In the genomic region with DNA sequence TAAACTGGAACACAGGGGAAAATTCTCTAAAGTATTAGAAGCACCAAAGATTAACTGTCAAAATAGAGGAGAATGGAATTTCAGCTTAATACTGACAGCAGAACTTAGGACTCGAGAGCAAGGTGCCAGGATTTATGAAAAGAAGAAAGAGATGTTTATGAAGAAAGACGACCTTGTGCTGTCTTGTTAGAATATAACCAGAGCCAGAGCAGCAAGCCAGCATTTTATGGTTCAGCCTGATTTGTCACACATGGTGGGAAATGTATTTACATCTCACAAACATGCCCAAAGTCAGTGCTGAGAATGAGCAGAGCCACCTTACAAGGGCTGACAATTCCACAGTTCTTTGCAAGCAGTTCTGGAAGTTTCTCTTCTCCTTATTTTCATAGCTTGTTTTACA, we compare ENCODE assay signal across 20 mouse cellular contexts.
DNase-seq lines count a peak whose midpoint lies in the region; ATAC-seq lines count a peak whose summit lies in the region.
"Had no signal": no experiment of that assay in that cellular context is flagged by ENCODE, and none has a peak within 500 bp of the region (broad histone marks: within the 10 kb centered on the region; RNA-seq: fewer than 3 reads in every experiment).

No protein-coding gene starts in this region.

- no peak overlapping the region for H3K27ac ChIP-seq in intestine, embryonic 14.5 days (ENCODE audit: low read depth)
- H3K27ac ChIP-seq in intestine, embryonic 15.5 days: no peak overlapping the region
- no peak overlapping the region for H3K27ac ChIP-seq in lung, embryonic 16.5 days (ENCODE audit: low read length)
- no peak overlapping the region for H3K27ac ChIP-seq in embryonic facial prominence, embryonic 14.5 days (replicated peaks; ENCODE audit: low read depth, low read length)
- H3K27ac ChIP-seq: heart, embryonic 13.5 days; hindbrain, embryonic 15.5 days had no signal

- no peak overlapping the region for H3K4me2 ChIP-seq in intestine, embryonic 14.5 days (ENCODE audit: low read length)
- H3K4me2 ChIP-seq in intestine, embryonic 15.5 days (replicated peaks): no peak overlapping the region
- H3K4me2 ChIP-seq in lung, embryonic 16.5 days (ENCODE audit: low read depth, low read length): no peak overlapping the region
- no peak overlapping the region for H3K4me2 ChIP-seq in embryonic facial prominence, embryonic 14.5 days (ENCODE audit: low read depth, low read length)
- H3K4me2 ChIP-seq: heart, embryonic 13.5 days; hindbrain, embryonic 15.5 days had no signal

- 25% methylated on average over 2 of the region's 2 CpGs for WGBS in intestine, embryonic 14.5 days
- WGBS in intestine, embryonic 15.5 days: 24% methylated on average over 2 of the region's 2 CpGs
- 28% methylated on average over 2 of the region's 2 CpGs for WGBS in lung, embryonic 16.5 days
- 15% methylated on average over 2 of the region's 2 CpGs for WGBS in embryonic facial prominence, embryonic 14.5 days

- ATAC-seq in intestine, embryonic 14.5 days (replicated peaks; ENCODE audit: low FRiP score, low TSS enrichment, low read depth): no peak
- no peak for ATAC-seq in intestine, embryonic 15.5 days
- ATAC-seq in lung, embryonic 16.5 days (ENCODE audit: low read depth): peak; percentile 28; the same call in 1 of the 2 replicates
- no peak for ATAC-seq in embryonic facial prominence, embryonic 14.5 days (ENCODE audit: low read depth)
- ATAC-seq: CD4-positive, CD25-positive, alpha-beta regulatory T cell, adult 4 months; forebrain, embryonic 16.5 days had no signal

- peak; percentile 4 for DNase-seq in embryo, embryonic 11 days
- no peak for DNase-seq in embryo, embryonic 10.5 days (ENCODE audit: low spot score)
- peak; percentile 53 for DNase-seq in intestine, embryonic 14.5 days (ENCODE audit: low spot score)
- DNase-seq in lung, postnatal 10 days: no peak
- peak; percentile 69 for DNase-seq in embryonic facial prominence, embryonic 14.5 days (ENCODE audit: low spot score)
- DNase-seq: adrenal gland, adult 8-10 months; adrenal gland, postnatal 36 days; B cell, adult 2 months; cerebellum, adult 2 months; cerebellum, postnatal 10 days; gastrocnemius, postnatal 36 days; heart, adult 11 months; heart, postnatal 36 days had no signal

- no peaks in the 10 kb centered on the region for H3K9me3 ChIP-seq in intestine, embryonic 14.5 days (ENCODE audit: control insufficient read depth, low read length)
- no peaks in the 10 kb centered on the region for H3K9me3 ChIP-seq in intestine, embryonic 15.5 days
- H3K9me3 ChIP-seq in lung, embryonic 16.5 days (ENCODE audit: control insufficient read depth, low read length): no peaks in the 10 kb centered on the region
- no peaks in the 10 kb centered on the region for H3K9me3 ChIP-seq in embryonic facial prominence, embryonic 14.5 days (ENCODE audit: control insufficient read depth, low read length)
- H3K9me3 ChIP-seq: heart, embryonic 13.5 days; hindbrain, embryonic 15.5 days had no signal

- no peak overlapping the region for H3K4me3 ChIP-seq in intestine, embryonic 14.5 days (ENCODE audit: low read depth, low read length)
- H3K4me3 ChIP-seq in intestine, embryonic 15.5 days (replicated peaks): no peak overlapping the region
- H3K4me3 ChIP-seq in lung, embryonic 16.5 days (ENCODE audit: low read length): no peak overlapping the region
- no peak overlapping the region for H3K4me3 ChIP-seq in embryonic facial prominence, embryonic 14.5 days (ENCODE audit: low read depth, low read length)
- H3K4me3 ChIP-seq: heart, embryonic 13.5 days; hindbrain, embryonic 15.5 days had no signal

- H3K9ac ChIP-seq in intestine, embryonic 14.5 days (ENCODE audit: low read length): no peak overlapping the region
- no peak overlapping the region for H3K9ac ChIP-seq in intestine, embryonic 15.5 days
- H3K9ac ChIP-seq in lung, embryonic 16.5 days (ENCODE audit: low read length): no peak overlapping the region
- H3K9ac ChIP-seq in embryonic facial prominence, embryonic 14.5 days (ENCODE audit: low read depth, low read length): no peak overlapping the region
- H3K9ac ChIP-seq: heart, embryonic 13.5 days; hindbrain, embryonic 15.5 days had no signal

- no peaks in the 10 kb centered on the region; the same call in 1 of the 2 replicates for H3K4me1 ChIP-seq in intestine, embryonic 14.5 days (replicated peaks; ENCODE audit: control insufficient read depth, insufficient read depth, low read length)
- no peaks in the 10 kb centered on the region for H3K4me1 ChIP-seq in intestine, embryonic 15.5 days (replicated peaks)
- H3K4me1 ChIP-seq in lung, embryonic 16.5 days (replicated peaks; ENCODE audit: control insufficient read depth, insufficient read depth, low read length): no peaks in the 10 kb centered on the region
- H3K4me1 ChIP-seq in embryonic facial prominence, embryonic 14.5 days (ENCODE audit: control insufficient read depth, insufficient read depth, low read length): no peaks in the 10 kb centered on the region
- H3K4me1 ChIP-seq: heart, embryonic 13.5 days; hindbrain, embryonic 15.5 days had no signal

- no peaks in the 10 kb centered on the region for H3K27me3 ChIP-seq in intestine, embryonic 14.5 days (replicated peaks; ENCODE audit: control insufficient read depth, insufficient read depth, low read length)
- H3K27me3 ChIP-seq in intestine, embryonic 15.5 days (replicated peaks): no peaks in the 10 kb centered on the region
- H3K27me3 ChIP-seq in lung, embryonic 16.5 days (ENCODE audit: control insufficient read depth, insufficient read depth, low read depth, low read length): no peaks in the 10 kb centered on the region
- no peaks in the 10 kb centered on the region for H3K27me3 ChIP-seq in embryonic facial prominence, embryonic 14.5 days (replicated peaks; ENCODE audit: control insufficient read depth, insufficient read depth, low read length)
- H3K27me3 ChIP-seq: heart, embryonic 13.5 days; hindbrain, embryonic 15.5 days had no signal

- no peaks in the 10 kb centered on the region for H3K36me3 ChIP-seq in intestine, embryonic 14.5 days (ENCODE audit: control insufficient read depth, insufficient read depth, low read length)
- H3K36me3 ChIP-seq in intestine, embryonic 15.5 days: no peaks in the 10 kb centered on the region
- no peaks in the 10 kb centered on the region for H3K36me3 ChIP-seq in lung, embryonic 16.5 days (ENCODE audit: control insufficient read depth, insufficient read depth, low read length)
- H3K36me3 ChIP-seq in embryonic facial prominence, embryonic 14.5 days (ENCODE audit: control insufficient read depth, insufficient read depth, low read length): no peaks in the 10 kb centered on the region
- H3K36me3 ChIP-seq: G1E; heart, embryonic 13.5 days; hindbrain, embryonic 15.5 days had no signal

Comparison
In these comparisons a context has a peak if more than half of its experiments do, and no peak if none do; other contexts are left out.
1. DNase-seq: peak in embryo, embryonic 11 days (single experiment), intestine, embryonic 14.5 days (single experiment) and embryonic facial prominence, embryonic 14.5 days (single experiment); none in embryo, embryonic 10.5 days (single experiment) and lung, postnatal 10 days (single experiment).